Comparison of ENCODE assay signal across 9 mouse cellular contexts in the genomic region with DNA sequence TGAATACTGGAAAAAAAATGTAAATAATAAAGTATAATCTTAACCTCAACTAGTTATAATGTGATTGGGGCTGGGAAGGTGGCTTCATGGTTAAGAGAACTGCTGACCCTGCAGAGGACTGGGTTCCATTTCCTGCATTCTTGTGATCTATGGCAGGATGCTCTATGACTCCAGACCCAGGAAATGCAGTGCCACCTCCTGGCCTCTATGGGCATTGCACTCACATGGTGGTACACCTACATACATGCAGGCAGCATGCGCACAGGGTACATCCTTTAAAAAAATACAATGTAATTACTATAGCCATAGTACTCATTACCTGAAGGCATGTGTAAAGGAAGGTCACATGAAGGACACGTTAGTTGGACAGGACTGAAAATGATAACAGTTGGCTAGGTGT. TPM values are rescaled to one million over a fixed set of nuclear protein-coding genes. Genes with fewer than 3 reads are reported as not detected.
DNase-seq lines count a peak whose midpoint lies in the region; ATAC-seq and TF ChIP-seq lines count a peak whose summit lies in the region.
"Had no signal": no experiment of that assay in that cellular context is flagged by ENCODE, and none has a peak within 500 bp of the region (broad histone marks: within the 10 kb centered on the region; RNA-seq: fewer than 3 reads in every experiment).

No protein-coding gene starts in this region.

- H3K27ac ChIP-seq in midbrain, postnatal 0 days (ENCODE audit: low read depth, low read length) = no peak overlapping the region
- H3K27ac ChIP-seq in midbrain, embryonic 15.5 days = no peak overlapping the region
- H3K27ac ChIP-seq in embryonic facial prominence, embryonic 10.5 days (replicated peaks) = no peak overlapping the region
- no peak overlapping the region for H3K27ac ChIP-seq in hindbrain, embryonic 13.5 days
- H3K27ac ChIP-seq: hindbrain, embryonic 15.5 days had no signal

- no peaks in the 10 kb centered on the region for H3K9me3 ChIP-seq in midbrain, postnatal 0 days (ENCODE audit: low read length)
- H3K9me3 ChIP-seq in midbrain, embryonic 15.5 days = no peaks in the 10 kb centered on the region
- H3K9me3 ChIP-seq in embryonic facial prominence, embryonic 10.5 days = no peaks in the 10 kb centered on the region
- no peaks in the 10 kb centered on the region for H3K9me3 ChIP-seq in hindbrain, embryonic 13.5 days
- H3K9me3 ChIP-seq: hindbrain, embryonic 15.5 days had no signal

- ATAC-seq in midbrain, postnatal 0 days (ENCODE audit: low FRiP score) = no peak
- no peak for ATAC-seq in midbrain, embryonic 15.5 days (replicated peaks)
- no peak for ATAC-seq in hindbrain, embryonic 13.5 days (ENCODE audit: low FRiP score)

- H3K9ac ChIP-seq in midbrain, postnatal 0 days (replicated peaks; ENCODE audit: low read length, poor library complexity, severe bottlenecking) = no peak overlapping the region
- H3K9ac ChIP-seq in midbrain, embryonic 15.5 days = no peak overlapping the region
- H3K9ac ChIP-seq in hindbrain, embryonic 13.5 days = no peak overlapping the region
- H3K9ac ChIP-seq: hindbrain, embryonic 15.5 days had no signal

- no peaks in the 10 kb centered on the region for H3K4me1 ChIP-seq in midbrain, postnatal 0 days (ENCODE audit: insufficient read depth, low read length)
- peaks cover 24% of the 10 kb centered on the region for H3K4me1 ChIP-seq in midbrain, embryonic 15.5 days
- peaks cover 7% of the 10 kb centered on the region; the same call in 1 of the 2 replicates for H3K4me1 ChIP-seq in embryonic facial prominence, embryonic 10.5 days
- peaks cover 48% of the 10 kb centered on the region for H3K4me1 ChIP-seq in hindbrain, embryonic 13.5 days (replicated peaks)

- H3K36me3 ChIP-seq in midbrain, postnatal 0 days (ENCODE audit: insufficient read depth, low read length) = no peaks in the 10 kb centered on the region
- H3K36me3 ChIP-seq in midbrain, embryonic 15.5 days (replicated peaks) = no peaks in the 10 kb centered on the region
- H3K36me3 ChIP-seq in embryonic facial prominence, embryonic 10.5 days (replicated peaks) = peaks cover 8% of the 10 kb centered on the region; the same call in 1 of the 2 replicates
- no peaks in the 10 kb centered on the region for H3K36me3 ChIP-seq in hindbrain, embryonic 13.5 days
- H3K36me3 ChIP-seq: hindbrain, embryonic 15.5 days had no signal

- DNase-seq in embryo, embryonic 10 days (ENCODE audit: low spot score) = peak; percentile 67
- no peak for DNase-seq in embryo, embryonic 9.5 days (ENCODE audit: extremely low spot score)
- DNase-seq in midbrain, postnatal 0 days (ENCODE audit: low spot score) = no peak
- DNase-seq in embryonic facial prominence, embryonic 10.5 days (ENCODE audit: low spot score) = peak; percentile 38
- DNase-seq in retina, embryonic 14.5 days (ENCODE audit: low spot score) = peak; percentile 51
- no peak for DNase-seq in gastrocnemius, postnatal 4 days (ENCODE audit: low spot score in 2 of 2)

- H3K4me2 ChIP-seq in midbrain, postnatal 0 days (ENCODE audit: low read depth, low read length, poor library complexity, severe bottlenecking) = no peak overlapping the region
- H3K4me2 ChIP-seq in midbrain, embryonic 15.5 days = no peak overlapping the region
- H3K4me2 ChIP-seq in hindbrain, embryonic 13.5 days = no peak overlapping the region
- H3K4me2 ChIP-seq: hindbrain, embryonic 15.5 days had no signal

- WGBS in midbrain, postnatal 0 days = 50% methylated on average over 2 of the region's 2 CpGs
- WGBS in midbrain, embryonic 15.5 days = 50% methylated on average over 2 of the region's 2 CpGs
- WGBS in embryonic facial prominence, embryonic 10.5 days = 49% methylated on average over 2 of the region's 2 CpGs
- 48% methylated on average over 2 of the region's 2 CpGs for WGBS in hindbrain, embryonic 13.5 days

- TF ChIP-seq CTCF in midbrain, postnatal 0 days (IDR thresholded peaks at IDR 0.05) = peak; percentile 66

- no peaks in the 10 kb centered on the region for H3K27me3 ChIP-seq in midbrain, postnatal 0 days (ENCODE audit: insufficient read depth, low read length)
- H3K27me3 ChIP-seq in midbrain, embryonic 15.5 days (replicated peaks) = no peaks in the 10 kb centered on the region
- H3K27me3 ChIP-seq in embryonic facial prominence, embryonic 10.5 days (replicated peaks; ENCODE audit: low read depth, poor library complexity, severe bottlenecking) = no peaks in the 10 kb centered on the region
- H3K27me3 ChIP-seq in hindbrain, embryonic 13.5 days = no peaks in the 10 kb centered on the region
- H3K27me3 ChIP-seq: hindbrain, embryonic 15.5 days had no signal

- no peak overlapping the region for H3K4me3 ChIP-seq in midbrain, postnatal 0 days (ENCODE audit: low read depth, low read length)
- no peak overlapping the region for H3K4me3 ChIP-seq in midbrain, embryonic 15.5 days
- no peak overlapping the region for H3K4me3 ChIP-seq in embryonic facial prominence, embryonic 10.5 days
- no peak overlapping the region for H3K4me3 ChIP-seq in hindbrain, embryonic 13.5 days
- H3K4me3 ChIP-seq: hindbrain, embryonic 15.5 days had no signal

RNA-seq across cellular contexts. Expression of a gene that starts 8.6 kb away (rescaled TPM):
- not detected in 2 replicates for total RNA-seq in midbrain, postnatal 0 days (2014; rRNA removed)
- not detected in 2 replicates for polyA plus RNA-seq in midbrain, postnatal 0 days (2015; fragmentation: Nextera tagmentation; extraction: Ambion mirVana)
- 7.7 TPM in 1 of 2 replicates, not detected in the other for polyA plus RNA-seq in midbrain, embryonic 15.5 days (2015; fragmentation: Nextera tagmentation; extraction: Ambion mirVana)
- polyA plus RNA-seq in embryonic facial prominence, embryonic 10.5 days (2016; fragmentation: Nextera tagmentation; extraction: Ambion mirVana) = 2.0 and 3.6 TPM in 2 replicates
- not detected in 2 replicates for polyA plus RNA-seq in hindbrain, embryonic 13.5 days (2015; fragmentation: Nextera tagmentation; extraction: Ambion mirVana)
- total RNA-seq in gastrocnemius, postnatal 4 days (2021) = not detected
- polyA plus RNA-seq: hindbrain, embryonic 15.5 days had no signal

RNA-seq across cellular contexts. Expression of a gene that starts 27.4 kb away (rescaled TPM):
- 8.9 and 17.8 TPM in 2 replicates for total RNA-seq in midbrain, postnatal 0 days (2014; rRNA removed)
- polyA plus RNA-seq in midbrain, postnatal 0 days (2015; fragmentation: Nextera tagmentation; extraction: Ambion mirVana) = 28.9 and 35.0 TPM in 2 replicates
- polyA plus RNA-seq in midbrain, embryonic 15.5 days (2015; fragmentation: Nextera tagmentation; extraction: Ambion mirVana) = 31.9 and 32.4 TPM in 2 replicates
- 46.7 and 49.1 TPM in 2 replicates for polyA plus RNA-seq in embryonic facial prominence, embryonic 10.5 days (2016; fragmentation: Nextera tagmentation; extraction: Ambion mirVana)
- 38.7 and 41.6 TPM in 2 replicates for polyA plus RNA-seq in hindbrain, embryonic 13.5 days (2015; fragmentation: Nextera tagmentation; extraction: Ambion mirVana)
- 10 to 100 TPM; 36.6 to 42.4 TPM for total RNA-seq in gastrocnemius, postnatal 4 days (2021)

RNA-seq across cellular contexts. Expression of a gene that starts 52.6 kb away (rescaled TPM):
- total RNA-seq in midbrain, postnatal 0 days (2014; rRNA removed) = 40.9 and 49.2 TPM in 2 replicates
- polyA plus RNA-seq in midbrain, postnatal 0 days (2015; fragmentation: Nextera tagmentation; extraction: Ambion mirVana) = 37.7 and 38.8 TPM in 2 replicates
- 49.6 and 53.3 TPM in 2 replicates for polyA plus RNA-seq in midbrain, embryonic 15.5 days (2015; fragmentation: Nextera tagmentation; extraction: Ambion mirVana)
- polyA plus RNA-seq in embryonic facial prominence, embryonic 10.5 days (2016; fragmentation: Nextera tagmentation; extraction: Ambion mirVana) = 29.2 and 33.0 TPM in 2 replicates
- 39.7 and 54.5 TPM in 2 replicates for polyA plus RNA-seq in hindbrain, embryonic 13.5 days (2015; fragmentation: Nextera tagmentation; extraction: Ambion mirVana)
- total RNA-seq in gastrocnemius, postnatal 4 days (2021) = 10 to 100 TPM; 27.0 to 28.4 TPM

Comparison
In these comparisons a context has a peak if more than half of its experiments do, and no peak if none do; other contexts are left out.
1. DNase-seq: peak in embryo, embryonic 10 days (single experiment), embryonic facial prominence, embryonic 10.5 days (single experiment) and retina, embryonic 14.5 days (single experiment); none in embryo, embryonic 9.5 days (single experiment), midbrain, postnatal 0 days (single experiment) and gastrocnemius, postnatal 4 days (0 of 2).